Mouse (Mus musculus) embryonic facial prominence, embryonic 11.5 days (tissue): ENCODE measurements around the gene Pou2f1. TPM values are rescaled to one million over a fixed set of nuclear protein-coding genes. Genes with fewer than 3 reads are reported as not detected.

ENCODE experiments used
- ATAC-seq: fragments of 200-750 bp; cut with Nextera tagmentation; replicated peaks from 2 replicates; pipeline ENCODE4 v1.8.0; 2017; ENCODE audit warnings: low read depth; ENCODE audit not compliant: insufficient number of reproducible peaks, low FRiP score, low TSS enrichment
- DNase-seq: peaks from one replicate; pipeline ENCODE4 v3.0.0-alpha.2; 2015; ENCODE audit warnings: low spot score
- H3K27ac ChIP-seq: fragments of 300-500 bp; sonication (generic); replicated peaks from 2 replicates; pipeline ENCODE4 v1.5.1; 2014; ENCODE audit warnings: mild to moderate bottlenecking, low read depth, low read length, control low read depth
- H3K27me3 ChIP-seq: fragments of 300-500 bp; sonication (generic); 2 replicates; pipeline ENCODE4 v1.6.1; 2014; ENCODE audit warnings: mild to moderate bottlenecking, low read length, moderate library complexity, mixed read lengths; ENCODE audit not compliant: control insufficient read depth, insufficient read depth
- H3K36me3 ChIP-seq: fragments of 300-500 bp; sonication (generic); replicated peaks from 2 replicates; pipeline ENCODE4 v1.6.1; 2014; ENCODE audit warnings: low read depth, mild to moderate bottlenecking, low read length, moderate library complexity, mixed read lengths; ENCODE audit not compliant: control insufficient read depth, insufficient read depth
- H3K4me1 ChIP-seq: fragments of 300-500 bp; sonication (generic); 2 replicates; pipeline ENCODE4 v1.6.1; 2014; ENCODE audit warnings: low read length, mixed read lengths; ENCODE audit not compliant: control insufficient read depth, insufficient read depth
- H3K4me2 ChIP-seq: fragments of 300-500 bp; sonication (generic); 2 replicates; pipeline ENCODE4 v1.6.1; 2014; ENCODE audit warnings: low read depth, mild to moderate bottlenecking, control low read depth, low read length, moderate library complexity
- H3K4me3 ChIP-seq: fragments of 300-500 bp; sonication (generic); 2 replicates; pipeline ENCODE4 v1.5.1; 2014; ENCODE audit warnings: low read depth, low read length, control low read depth
- H3K9ac ChIP-seq: fragments of 300-500 bp; sonication (generic); replicated peaks from 2 replicates; pipeline ENCODE4 v1.6.1; 2014; ENCODE audit warnings: mild to moderate bottlenecking, control low read depth, low read length
- H3K9me3 ChIP-seq: fragments of 300-500 bp; sonication (generic); replicated peaks from 2 replicates; pipeline ENCODE4 v1.6.1; 2016; ENCODE audit warnings: mild to moderate bottlenecking, low read length, inconsistent platforms, mixed read lengths; ENCODE audit not compliant: control insufficient read depth
- WGBS: fragments of 180-500 bp; shearing (Covaris S2); extraction: QIAGEN DNeasy Blood & Tissue Kit; methylation state at CpG from one replicate; pipeline ENCODE4 v1.1.7; 2014; 5-methylcytosine and 5-hydroxymethylcytosine counted together
- polyA plus RNA-seq: library from polyadenylated mRNA; unstranded; fragments of >200 nt; fragmentation: Nextera tagmentation; extraction: Ambion mirVana; gene quantifications from 2 replicates; pipeline ENCODE4 v1.2.1, GENCODE M21; 2014

Gene Pou2f1
- polyA plus RNA-seq, 1 experiment from 2014 or later = 22.8 TPM

GRCm38 (mm10) chr1:165849458-165850445 is 152.7 kb downstream of the Pou2f1 start:
- ATAC-seq = no peak
- peaks cover 4% of the 10 kb centered on the region; the same call in 1 of the 2 replicates for H3K4me1 ChIP-seq
- H3K36me3 ChIP-seq = no peaks in the 10 kb centered on the region
- DNase-seq = no peak
- no peak overlapping the region for H3K4me2 ChIP-seq
- 76% methylated on average over 17 of the region's 17 CpGs for WGBS
- H3K4me3 ChIP-seq = no peak overlapping the region
- no peak overlapping the region for H3K27ac ChIP-seq
- no peaks in the 10 kb centered on the region for H3K9me3 ChIP-seq
- no peaks in the 10 kb centered on the region for H3K27me3 ChIP-seq
- H3K9ac ChIP-seq = no peak overlapping the region

- Histone ChIP-seq H3K4me3 (no peak overlapping the region), H3K4me1 (peaks cover 4% of the 10 kb centered on the region; the same call in 1 of the 2 replicates), H3K36me3 (no peaks in the 10 kb centered on the region), H3K4me2 (no peak overlapping the region), H3K9ac (no peak overlapping the region), H3K27me3 (no peaks in the 10 kb centered on the region), H3K9me3 (no peaks in the 10 kb centered on the region), H3K27ac (no peak overlapping the region)
- DNase-seq (no peak), ATAC-seq (no peak)
- 59% methylated on average over 4 of the region's 4 CpGs for WGBS
Measured at GRCm38 (mm10) chr1:165848881-165849280, 153.6 kb downstream of the Pou2f1 start.

DNA sequence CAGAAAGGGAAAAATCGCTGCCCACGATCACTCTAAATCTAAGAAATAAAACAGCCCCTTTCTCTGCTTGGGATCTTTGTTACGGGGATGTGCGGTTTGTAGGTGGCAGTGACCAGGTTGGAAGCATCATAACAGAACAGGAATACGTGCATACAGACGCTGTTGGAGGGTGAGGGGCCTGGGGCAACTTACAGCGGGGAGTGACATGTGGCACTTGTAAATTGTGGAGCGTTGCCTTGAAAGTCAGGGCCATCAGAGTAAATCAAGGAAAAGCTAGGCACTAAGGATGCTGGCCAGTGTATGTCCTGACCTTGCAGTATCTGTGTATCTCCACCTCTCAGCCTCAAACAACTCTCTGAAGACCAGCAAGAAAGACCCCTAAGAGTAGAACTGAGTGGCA is 154.1 kb downstream of the Pou2f1 start:
- Histone ChIP-seq H3K4me2 (no peak overlapping the region), H3K36me3 (no peaks in the 10 kb centered on the region), H3K9me3 (no peaks in the 10 kb centered on the region), H3K27ac (no peak overlapping the region), H3K4me1 (peaks cover 4% of the 10 kb centered on the region; the same call in 1 of the 2 replicates), H3K9ac (no peak overlapping the region), H3K27me3 (no peaks in the 10 kb centered on the region), H3K4me3 (no peak overlapping the region)
- ATAC-seq (no peak), DNase-seq (no peak)
- WGBS = 69% methylated on average over 8 of the region's 8 CpGs

- no peak overlapping the region for H3K27ac ChIP-seq
- H3K4me2 ChIP-seq = peak overlapping the region; percentile 98
- WGBS = 5% methylated on average over 14 of the region's 14 CpGs
- no peaks in the 10 kb centered on the region for H3K36me3 ChIP-seq
- peak overlapping the region; percentile 38 for H3K4me3 ChIP-seq
- no peak for ATAC-seq
- no peaks in the 10 kb centered on the region for H3K27me3 ChIP-seq
- no peaks in the 10 kb centered on the region for H3K9me3 ChIP-seq
- H3K9ac ChIP-seq = peak overlapping the region; percentile 35; the same call in 1 of the 2 replicates
- H3K4me1 ChIP-seq = peaks cover 4% of the 10 kb centered on the region; the same call in 1 of the 2 replicates
- DNase-seq = no peak
Measured at GRCm38 (mm10) chr1:165845366-165845765, 157.1 kb downstream of the Pou2f1 start.

DNA sequence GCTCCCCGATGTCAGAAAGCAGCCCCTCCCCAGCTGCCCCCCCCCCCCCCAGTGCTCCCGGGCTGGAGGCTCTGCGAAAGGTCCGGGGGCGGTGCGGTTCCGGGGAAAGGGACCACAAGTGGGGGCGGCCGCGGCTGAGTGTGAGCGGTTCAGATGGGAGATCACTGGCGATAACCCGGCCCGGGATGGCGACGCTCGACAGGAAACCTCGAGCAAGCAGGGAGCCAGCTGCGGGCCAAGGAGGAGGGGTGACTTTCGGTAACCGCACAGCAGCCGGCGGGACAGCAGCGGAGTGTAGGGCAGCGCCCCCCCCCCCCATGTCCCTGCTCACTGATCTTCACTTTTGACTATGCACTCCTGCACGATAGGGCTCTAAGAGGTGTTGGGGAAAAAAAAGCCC is 157.5 kb downstream of the Pou2f1 start:
- Histone ChIP-seq H3K27ac (no peak overlapping the region), H3K4me1 (peaks cover 4% of the 10 kb centered on the region; the same call in 1 of the 2 replicates), H3K36me3 (no peaks in the 10 kb centered on the region), H3K4me2 (peak overlapping the region; percentile 98), H3K9ac (peak overlapping the region; percentile 35), H3K27me3 (no peaks in the 10 kb centered on the region), H3K9me3 (no peaks in the 10 kb centered on the region), H3K4me3 (peak overlapping the region; percentile 38)
- DNase-seq (peak; percentile 44), ATAC-seq (peak; percentile 21; the same call in 1 of the 2 replicates)
- 1% methylated on average over 21 of the region's 26 CpGs for WGBS

- peak; percentile 58; the same call in 1 of the 2 replicates for ATAC-seq
- Histone ChIP-seq H3K36me3 (no peaks in the 10 kb centered on the region), H3K27ac (no peak overlapping the region), H3K4me2 (peak overlapping the region; percentile 98), H3K27me3 (no peaks in the 10 kb centered on the region), H3K9me3 (no peaks in the 10 kb centered on the region), H3K4me1 (peaks cover 4% of the 10 kb centered on the region; the same call in 1 of the 2 replicates), H3K4me3 (peak overlapping the region; percentile 38), H3K9ac (peak overlapping the region; percentile 35)
- peak; percentile 45 for DNase-seq
- 1% methylated on average over 19 of the region's 20 CpGs for WGBS
Measured at GRCm38 (mm10) chr1:165844466-165844951, 158.0 kb downstream of the Pou2f1 start.

DNA sequence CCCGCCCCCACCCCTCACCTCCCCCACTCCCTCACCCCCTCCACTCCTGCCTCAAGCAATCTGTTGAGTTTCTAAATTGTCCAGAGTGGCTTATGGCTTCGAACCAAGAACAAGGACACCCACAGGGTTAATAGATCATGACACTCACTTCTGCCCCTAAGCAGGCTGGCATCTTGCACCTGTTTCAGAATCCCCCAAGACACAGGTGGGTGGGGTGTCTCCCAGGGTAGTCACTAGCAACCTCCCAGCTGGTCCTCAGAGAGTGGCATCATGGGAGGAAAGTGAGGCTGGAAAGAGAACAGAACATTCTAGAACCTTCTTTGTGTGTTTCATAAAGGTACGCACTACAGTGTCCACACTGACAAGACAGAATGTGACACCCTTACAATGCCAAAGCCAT is 158.9 kb downstream of the Pou2f1 start:
- H3K36me3 ChIP-seq = no peaks in the 10 kb centered on the region
- no peak for ATAC-seq
- H3K27me3 ChIP-seq = no peaks in the 10 kb centered on the region
- H3K27ac ChIP-seq = no peak overlapping the region
- peaks cover 4% of the 10 kb centered on the region; the same call in 1 of the 2 replicates for H3K4me1 ChIP-seq
- no peak overlapping the region for H3K4me3 ChIP-seq
- 58% methylated on average over 3 of the region's 3 CpGs for WGBS
- no peaks in the 10 kb centered on the region for H3K9me3 ChIP-seq
- H3K4me2 ChIP-seq = no peak overlapping the region
- no peak for DNase-seq
- no peak overlapping the region for H3K9ac ChIP-seq

- H3K9ac ChIP-seq = no peak overlapping the region
- H3K4me1 ChIP-seq = peaks cover 7% of the 10 kb centered on the region; the same call in 1 of the 2 replicates
- no peaks in the 10 kb centered on the region for H3K9me3 ChIP-seq
- no peak for DNase-seq
- H3K27ac ChIP-seq = no peak overlapping the region
- no peaks in the 10 kb centered on the region for H3K27me3 ChIP-seq
- no peak overlapping the region for H3K4me2 ChIP-seq
- whole genome bisulfite sequencing = 50% methylated on average over 7 of the region's 7 CpGs
- no peaks in the 10 kb centered on the region for H3K36me3 ChIP-seq
- no peak for ATAC-seq
- H3K4me3 ChIP-seq = no peak overlapping the region
Measured at GRCm38 (mm10) chr1:165842170-165842569, 160.3 kb downstream of the Pou2f1 start.
